Mouse (Mus musculus) hindbrain, postnatal 0 days (tissue): ENCODE data around the gene Il31ra. TPM values are rescaled to one million over a fixed set of nuclear protein-coding genes. Genes with fewer than 3 reads are reported as not detected.

ENCODE experiments used
- ATAC-seq: fragments of 200-750 bp; cut with Nextera tagmentation; 2 replicates; pipeline ENCODE4 v1.8.0; 2017; ENCODE audit warnings: mild to moderate bottlenecking, moderate TSS enrichment, moderate library complexity
- DNase-seq: peaks from one replicate; pipeline ENCODE4 v3.0.0-alpha.2; 2015; ENCODE audit warnings: low spot score
- H3K27ac ChIP-seq: fragments of 300-500 bp; sonication (generic); 2 replicates; pipeline ENCODE4 v1.5.1; 2014; ENCODE audit warnings: mild to moderate bottlenecking
- H3K27me3 ChIP-seq: fragments of 300-500 bp; sonication (generic); 2 replicates; pipeline ENCODE4 v1.6.1; 2014; ENCODE audit warnings: low read length, mixed read lengths; ENCODE audit not compliant: insufficient read depth
- H3K36me3 ChIP-seq: fragments of 300-500 bp; sonication (generic); 2 replicates; pipeline ENCODE4 v1.6.1; 2014; ENCODE audit warnings: low read length, mixed read lengths; ENCODE audit not compliant: insufficient read depth
- H3K4me1 ChIP-seq: fragments of 300-500 bp; sonication (generic); 2 replicates; pipeline ENCODE4 v1.6.1; 2014; ENCODE audit warnings: antibody characterized with exemption, low read length, mixed read lengths; ENCODE audit not compliant: insufficient read depth
- H3K4me2 ChIP-seq: fragments of 300-500 bp; sonication (generic); 2 replicates; pipeline ENCODE4 v1.6.1; 2014; ENCODE audit warnings: low read depth, mild to moderate bottlenecking, low read length, moderate library complexity, mixed read lengths
- H3K4me3 ChIP-seq: fragments of 300-500 bp; sonication (generic); 2 replicates; pipeline ENCODE4 v1.5.1; 2014; ENCODE audit warnings: low read length
- H3K9ac ChIP-seq: fragments of 300-500 bp; sonication (generic); replicated peaks from 2 replicates; pipeline ENCODE4 v1.6.1; 2014; ENCODE audit warnings: mild to moderate bottlenecking, low read length, moderate library complexity, mixed read lengths
- H3K9me3 ChIP-seq: fragments of 300-500 bp; sonication (generic); 2 replicates; pipeline ENCODE4 v1.6.1; 2016; ENCODE audit warnings: low read length, mixed read lengths
- CTCF ChIP-seq: IDR thresholded peaks from 2 replicates; pipeline ENCODE4 v1.5.1; 2016; ENCODE audit warnings: antibody characterized with exemption, control low read depth, low read depth
- WGBS: fragments of 180-500 bp; shearing (Covaris S2); extraction: QIAGEN DNeasy Blood & Tissue Kit; methylation state at CpG from one replicate; pipeline ENCODE4 v1.1.7; 2014; 5-methylcytosine and 5-hydroxymethylcytosine counted together
- polyA plus RNA-seq: library from polyadenylated mRNA; unstranded; fragments of >200 nt; fragmentation: Nextera tagmentation; extraction: Ambion mirVana; gene quantifications from 2 replicates; pipeline ENCODE4 v1.2.1, GENCODE M21; 2015
- total RNA-seq: library from RNA; depleted of rRNA; stranded (reverse); fragments of >200 nt; gene quantifications from 2 replicates; pipeline ENCODE4 v1.2.3, GENCODE M21; 2014

The Il31ra gene
- total and polyA plus RNA-seq, 2 experiments from 2014 or later, result not detected

DNA sequence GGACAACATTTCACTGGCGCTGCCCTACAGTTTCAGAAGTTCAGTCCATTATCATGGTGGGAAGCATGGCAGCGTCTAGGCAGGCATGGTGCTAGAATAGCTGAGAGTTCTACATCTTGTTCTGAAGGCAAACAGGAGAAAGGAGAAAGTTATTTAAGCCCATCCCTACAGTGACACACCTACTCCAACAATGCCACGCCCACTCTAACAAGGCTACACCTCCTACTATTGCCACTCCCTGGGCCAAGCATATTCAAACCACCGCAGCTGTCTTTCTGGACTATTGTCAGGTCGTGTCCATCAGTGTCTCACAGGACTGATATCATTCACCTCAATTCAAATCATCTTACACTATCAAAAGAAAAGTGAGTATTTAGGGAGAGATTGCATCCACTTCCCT is 107.5 kb downstream of the Il31ra start:
- Histone ChIP-seq H3K4me1 (no peaks in the 10 kb centered on the region), H3K4me2 (no peak overlapping the region), H3K9ac (no peak overlapping the region), H3K27ac (no peak overlapping the region), H3K4me3 (no peak overlapping the region), H3K36me3 (peaks cover 34% of the 10 kb centered on the region), H3K9me3 (no peaks in the 10 kb centered on the region), H3K27me3 (no peaks in the 10 kb centered on the region)
- TF ChIP-seq CTCF, result no peak
- 97% methylated on average over 5 of the region's 5 CpGs for WGBS
- ATAC-seq, result no peak
- no peak for DNase-seq

DNA sequence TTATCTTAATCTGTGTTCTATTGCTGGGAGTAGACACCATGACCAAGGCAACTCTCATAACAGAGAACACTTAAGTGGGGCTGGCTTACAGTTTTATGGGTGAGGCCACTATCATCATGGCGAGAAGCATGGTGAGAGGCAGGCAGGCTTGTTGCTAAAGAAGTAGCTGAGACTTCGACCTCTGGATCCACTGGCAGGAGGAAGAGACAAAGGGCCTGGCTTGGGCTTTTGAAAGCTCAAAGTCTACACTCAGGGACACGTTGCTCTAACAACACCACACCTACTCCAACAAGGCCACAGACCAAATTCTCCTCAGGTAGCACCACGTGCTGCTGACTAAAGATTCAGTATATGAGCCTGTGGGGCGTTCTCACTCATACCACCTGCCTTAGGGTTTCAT is 107.9 kb downstream of the Il31ra start:
- 97% methylated on average over 5 of the region's 5 CpGs for WGBS
- no peak overlapping the region for H3K4me2 ChIP-seq
- ATAC-seq, result no peak
- no peaks in the 10 kb centered on the region for H3K27me3 ChIP-seq
- no peaks in the 10 kb centered on the region for H3K9me3 ChIP-seq
- no peak overlapping the region for H3K4me3 ChIP-seq
- H3K4me1 ChIP-seq, result no peaks in the 10 kb centered on the region
- H3K36me3 ChIP-seq, result peaks cover 39% of the 10 kb centered on the region
- TF ChIP-seq CTCF, result no peak
- H3K9ac ChIP-seq, result no peak overlapping the region
- H3K27ac ChIP-seq, result no peak overlapping the region
- DNase-seq, result no peak

DNA sequence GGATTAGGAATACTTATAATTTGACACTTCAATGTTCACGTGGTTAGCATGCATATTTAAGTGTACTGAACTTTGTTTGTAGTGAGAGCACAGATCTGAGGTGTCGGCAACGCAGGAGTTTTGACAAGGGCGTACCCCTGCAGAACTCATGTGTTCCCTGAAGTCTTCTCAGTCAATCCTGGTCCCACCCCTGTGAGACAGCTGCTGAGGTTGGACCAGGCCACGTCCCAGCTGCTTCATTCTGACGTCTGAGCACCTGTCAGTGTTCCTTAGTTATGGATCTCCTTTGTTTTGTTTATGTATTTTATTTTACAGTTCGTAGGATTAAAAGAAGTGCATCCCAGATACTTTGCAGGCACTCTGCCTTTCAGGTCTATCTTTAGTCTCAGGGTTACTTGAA is 111.1 kb downstream of the Il31ra start:
- Histone ChIP-seq H3K9ac (no peak overlapping the region), H3K27me3 (no peaks in the 10 kb centered on the region), H3K27ac (no peak overlapping the region), H3K9me3 (no peaks in the 10 kb centered on the region), H3K4me3 (no peak overlapping the region), H3K4me2 (no peak overlapping the region), H3K4me1 (no peaks in the 10 kb centered on the region), H3K36me3 (peaks cover 30% of the 10 kb centered on the region)
- no peak for ATAC-seq
- 82% methylated on average over 7 of the region's 7 CpGs for WGBS
- no peak for TF ChIP-seq CTCF
- no peak for DNase-seq

DNA sequence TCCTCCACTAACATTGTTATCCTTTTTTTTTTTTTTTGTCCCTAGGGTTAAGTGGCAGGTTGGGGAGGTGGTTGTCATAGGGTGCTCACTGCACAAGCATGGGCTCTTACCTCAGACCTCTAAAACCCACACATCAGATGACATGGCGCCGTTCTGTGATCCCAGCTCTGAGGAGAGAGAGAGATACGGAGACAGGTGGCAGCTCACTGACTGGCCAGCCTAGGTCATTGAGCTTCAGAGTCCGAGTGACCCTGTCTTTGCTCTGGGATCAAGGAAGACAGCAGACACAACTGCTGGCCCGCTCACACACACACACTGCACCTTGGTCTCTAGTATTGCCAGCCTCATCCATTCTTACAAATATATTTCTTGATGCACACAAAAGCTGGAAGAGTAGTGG is 111.6 kb downstream of the Il31ra start:
- Histone ChIP-seq H3K9ac (no peak overlapping the region), H3K4me2 (no peak overlapping the region), H3K27me3 (no peaks in the 10 kb centered on the region), H3K36me3 (peaks cover 30% of the 10 kb centered on the region), H3K27ac (no peak overlapping the region), H3K9me3 (no peaks in the 10 kb centered on the region), H3K4me1 (no peaks in the 10 kb centered on the region), H3K4me3 (no peak overlapping the region)
- WGBS, result 93% methylated on average over 5 of the region's 5 CpGs
- DNase-seq (no peak), ATAC-seq (no peak)
- no peak for TF ChIP-seq CTCF

DNA sequence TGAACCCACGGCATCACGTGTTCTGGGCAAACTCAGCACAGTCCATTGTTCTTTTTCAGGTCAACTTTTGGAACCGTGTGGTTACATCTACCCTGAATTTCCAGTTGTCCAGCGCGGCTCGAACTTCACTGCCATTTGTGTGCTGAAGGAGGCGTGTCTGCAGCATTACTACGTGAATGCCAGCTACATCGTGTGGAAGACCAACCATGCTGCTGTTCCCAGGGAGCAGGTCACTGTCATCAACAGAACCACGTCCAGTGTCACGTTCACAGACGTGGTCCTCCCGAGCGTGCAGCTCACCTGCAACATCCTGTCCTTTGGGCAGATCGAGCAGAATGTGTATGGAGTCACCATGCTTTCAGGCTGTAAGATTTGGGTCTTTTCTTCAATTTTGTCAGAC is 114.2 kb downstream of the Il31ra start:
- no peak overlapping the region for H3K27ac ChIP-seq
- no peak overlapping the region for H3K4me2 ChIP-seq
- no peak overlapping the region for H3K9ac ChIP-seq
- ATAC-seq (no peak), DNase-seq (no peak)
- H3K36me3 ChIP-seq, result peaks cover 27% of the 10 kb centered on the region
- no peaks in the 10 kb centered on the region for H3K27me3 ChIP-seq
- WGBS, result 91% methylated on average over 15 of the region's 15 CpGs
- TF ChIP-seq CTCF, result no peak
- no peaks in the 10 kb centered on the region for H3K9me3 ChIP-seq
- no peak overlapping the region for H3K4me3 ChIP-seq
- no peaks in the 10 kb centered on the region for H3K4me1 ChIP-seq

DNA sequence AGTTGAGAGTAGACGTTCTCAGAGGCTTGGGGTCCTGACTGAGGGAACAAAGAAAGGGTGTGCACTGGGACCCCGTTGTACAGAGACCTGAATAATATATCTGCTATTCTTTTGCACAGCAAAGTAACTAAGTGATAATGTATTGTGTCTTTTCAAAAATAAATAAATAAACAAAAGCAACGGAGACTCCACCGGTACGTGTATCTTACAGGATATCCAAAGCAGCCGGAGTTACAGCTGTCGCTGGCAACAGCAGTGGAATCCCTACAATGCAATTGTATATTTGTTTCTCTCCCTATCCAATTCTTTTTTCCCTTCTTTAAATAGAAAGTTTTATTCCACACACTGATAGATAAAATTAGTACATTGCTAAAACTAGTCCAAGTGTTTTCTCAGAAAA is 115.1 kb downstream of the Il31ra start:
- Histone ChIP-seq H3K4me3 (no peak overlapping the region), H3K9me3 (no peaks in the 10 kb centered on the region), H3K36me3 (peaks cover 21% of the 10 kb centered on the region), H3K27me3 (no peaks in the 10 kb centered on the region), H3K4me1 (no peaks in the 10 kb centered on the region), H3K27ac (no peak overlapping the region), H3K9ac (no peak overlapping the region), H3K4me2 (no peak overlapping the region)
- TF ChIP-seq CTCF, result no peak
- no peak for DNase-seq
- ATAC-seq, result no peak
- 86% methylated on average over 7 of the region's 7 CpGs for WGBS

DNA sequence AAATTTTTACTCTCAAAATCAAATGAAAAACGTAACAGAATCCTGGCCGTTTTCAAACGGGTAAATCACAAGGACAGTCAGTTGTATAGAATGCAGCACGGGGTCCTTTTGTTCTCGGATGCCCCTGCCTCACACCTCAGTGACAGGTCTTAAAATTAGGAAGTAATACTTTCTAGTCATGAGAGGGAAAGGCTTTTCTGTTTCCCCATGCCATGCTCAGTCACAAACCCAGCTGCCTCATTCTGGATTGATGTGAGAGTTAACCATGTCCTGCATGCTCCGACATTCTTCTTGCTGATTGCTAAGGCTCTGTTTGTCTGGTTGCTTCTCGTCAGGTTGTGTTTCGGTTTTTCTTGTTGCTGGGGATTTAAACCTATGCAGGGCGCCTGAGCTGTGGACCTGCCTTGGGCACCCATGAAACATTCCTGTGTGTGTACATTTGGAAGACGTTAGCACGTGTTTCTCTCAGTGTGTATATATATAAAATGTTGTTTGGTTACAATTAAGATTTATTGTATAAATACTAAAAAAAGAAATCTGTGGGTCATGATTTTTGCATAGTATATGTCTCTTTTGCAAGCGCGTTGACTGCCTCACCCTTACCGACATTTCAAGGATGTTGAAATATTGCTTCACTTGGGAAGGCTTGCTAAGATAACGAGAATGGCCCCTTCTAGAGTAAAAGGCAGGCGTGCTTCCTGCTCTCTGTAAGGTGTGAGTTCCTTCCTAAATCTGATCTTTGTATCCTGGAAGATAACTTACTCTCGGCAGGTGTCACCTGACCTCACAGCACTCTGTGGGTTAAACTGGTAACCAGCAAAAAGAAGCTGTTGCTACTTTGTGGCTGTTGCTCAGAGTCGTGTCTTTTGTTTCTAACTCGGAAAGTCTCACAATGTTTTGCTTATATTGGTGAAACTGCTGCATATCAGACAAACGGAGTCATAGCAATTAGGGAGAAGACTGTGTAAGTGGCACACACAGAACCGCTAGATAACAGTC is 120.1 kb downstream of the Il31ra start:
- no peak overlapping the region for H3K27ac ChIP-seq
- no peak for ATAC-seq
- WGBS, result 85% methylated on average over 21 of the region's 21 CpGs
- no peak for DNase-seq
- H3K4me3 ChIP-seq, result no peak overlapping the region
- 0 out of 2 replicates have a peak, but pooled peaks cover 8% of the 10 kb centered on the region for H3K36me3 ChIP-seq
- no peaks in the 10 kb centered on the region for H3K27me3 ChIP-seq
- H3K9ac ChIP-seq, result no peak overlapping the region
- no peak overlapping the region for H3K4me2 ChIP-seq
- H3K9me3 ChIP-seq, result no peaks in the 10 kb centered on the region
- no peaks in the 10 kb centered on the region for H3K4me1 ChIP-seq
- no peak for TF ChIP-seq CTCF
